Mouse (Mus musculus) skeletal muscle tissue, postnatal 0 days (tissue): Measurements from ENCODE around the gene Atp5h. TPM values are rescaled to one million over a fixed set of nuclear protein-coding genes. Genes with fewer than 3 reads are reported as not detected.

ENCODE experiments used
- microRNA-seq, 2 experiments: library from miRNA; unstranded; fragments of <30 nt; microRNA quantifications; one replicate each; pipeline ENCODE4; 2016
- polyA plus RNA-seq: library from polyadenylated mRNA; unstranded; fragments of >200 nt; fragmentation: Nextera tagmentation; extraction: Ambion mirVana; gene quantifications from 2 replicates; pipeline ENCODE4 v1.2.1, GENCODE M21; 2015

The Atp5h gene
- 1,386 and 1,505 TPM in 2 replicates for polyA plus RNA-seq

GRCm38 (mm10) chr11:115419531-115420237, at the start of gene Atp5h, which contains the start of gene Kctd2:
Gene Atp5h, minus strand, starts transcription at chr11:115419962.
Gene Kctd2, plus strand, starts transcription at chr11:115420128.

DNA sequence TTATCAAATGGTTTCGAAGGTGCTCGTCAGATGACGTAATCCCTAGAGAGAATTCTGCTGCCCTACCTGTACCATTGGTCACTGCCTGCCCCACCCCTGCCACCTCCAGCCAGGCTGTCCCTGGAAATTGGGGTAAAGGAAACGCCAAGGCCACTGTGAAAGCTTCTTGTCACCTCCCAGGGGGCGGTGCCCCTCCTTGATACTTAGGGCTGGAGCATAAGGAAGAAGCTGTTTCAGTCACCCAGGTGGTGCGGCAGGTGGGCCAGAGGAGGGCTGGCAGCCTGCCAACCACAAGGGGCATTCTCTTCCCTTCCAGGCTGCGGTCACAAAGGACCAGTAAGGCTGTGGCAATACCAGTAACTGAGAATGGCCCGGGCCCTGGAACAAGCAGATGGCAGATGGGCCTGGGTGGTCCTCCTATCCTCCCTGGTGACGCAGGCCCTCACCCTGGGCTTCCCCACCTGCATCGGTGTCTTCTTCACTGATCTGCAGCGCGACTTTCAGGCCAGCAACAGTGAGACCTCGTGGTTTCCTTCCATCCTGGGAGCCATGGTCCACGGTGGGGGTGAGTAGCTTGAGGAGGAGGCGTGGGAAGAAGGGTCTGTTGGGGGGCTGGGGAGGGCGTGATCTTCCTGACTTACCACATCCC, 42.6 kb upstream of the Atp5h start, which contains the start of gene Slc16a5:
Slc16a5 (plus strand) TSS at position 232 of the 649 bp plus-strand sequence.

GRCm38 (mm10) chr11:115439906-115440595, 20.3 kb upstream of the Atp5h start, which contains the start of gene Trim80:
Gene Trim80, plus strand, starts transcription at chr11:115440545.

DNA sequence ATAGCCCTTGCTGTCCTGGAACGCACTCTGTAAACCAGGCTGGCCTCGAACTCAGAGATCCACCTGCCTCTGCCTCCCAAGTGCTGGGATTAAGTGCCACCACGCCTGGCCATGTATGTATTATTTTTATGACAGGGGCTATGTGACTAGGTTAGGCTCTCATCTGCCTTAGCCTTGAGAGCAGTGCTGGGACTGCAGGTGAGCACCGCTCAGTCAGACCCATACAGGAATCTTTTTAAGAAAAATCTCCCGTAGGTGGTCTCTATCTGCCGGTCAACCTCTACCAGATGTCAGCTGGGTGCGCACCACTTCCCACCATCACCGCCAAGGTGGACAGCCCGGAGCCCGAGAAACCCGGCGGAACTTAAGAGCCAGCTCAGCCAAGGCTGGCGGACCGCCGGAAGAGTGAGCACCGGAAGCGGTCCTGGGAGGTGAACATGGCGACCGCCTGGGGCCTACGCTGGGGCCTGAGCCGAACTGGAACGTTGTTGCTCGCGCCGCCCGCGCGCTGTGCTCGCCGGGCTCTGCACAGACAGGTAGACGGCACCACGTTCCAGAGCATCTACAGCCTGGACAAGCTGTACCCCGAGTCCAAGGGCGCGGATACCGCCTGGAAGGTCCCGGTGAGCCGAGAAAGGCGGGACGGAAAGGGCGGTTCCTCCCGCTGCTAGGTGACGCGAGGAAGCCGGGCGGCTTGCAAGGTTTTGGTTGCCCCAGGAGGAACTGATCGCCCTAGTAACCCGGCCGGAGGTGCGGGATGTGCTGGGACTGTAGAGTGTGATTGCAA, 16.2 kb downstream of the Atp5h start, which contains the start of gene Mrpl58:
Mrpl58 (plus strand) TSS at position 415 of the 787 bp plus-strand sequence.

GRCm38 (mm10) chr11:115381743-115382539, 37.8 kb downstream of the Atp5h start, which contains the start of gene Cdr2l:
Gene Cdr2l, plus strand, starts transcription at chr11:115381916.

DNA sequence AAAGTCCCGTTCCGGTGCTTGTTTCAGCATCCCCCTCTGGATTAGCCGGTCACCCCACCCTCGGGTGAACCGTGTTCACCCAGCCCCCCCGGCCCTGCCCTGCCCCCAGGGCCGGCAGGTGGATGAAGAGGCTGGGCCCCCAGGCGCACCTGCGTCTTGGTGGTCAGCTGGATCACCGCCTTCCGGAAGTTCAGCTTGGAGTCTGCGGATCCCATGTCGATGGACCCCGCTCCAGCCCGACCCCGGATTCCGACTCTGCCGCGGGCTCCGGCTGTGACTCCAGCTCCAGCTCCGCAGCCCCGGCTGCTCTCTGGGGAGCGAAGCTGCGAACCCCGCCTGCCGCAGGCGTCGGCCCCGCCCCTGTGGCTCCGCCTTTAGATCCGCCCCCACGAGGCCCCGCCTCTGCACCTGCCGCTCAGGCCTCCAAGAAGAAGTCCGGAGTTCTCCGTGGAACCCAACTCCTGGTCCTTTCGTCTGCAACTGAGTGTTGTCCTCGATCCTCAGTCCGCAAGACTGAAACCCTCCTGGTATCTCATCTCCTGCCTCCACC, 52.3 kb downstream of the Atp5h start, which contains the start of gene Hid1:
Hid1 (minus strand) TSS at position 362 of the 550 bp plus-strand sequence.

Small RNA genes within 50 kb of the gene (microRNA-seq; reads per million reads assigned to microRNA genes)
- gene Mir3968: 0 to 0.10 reads per million in 2 experiments

Other genes starting within 250 kb of the Atp5h start
- 5.4 and 6.4 TPM in 2 replicates for gene Tmem104, start 232.5 kb downstream of the Atp5h start, polyA plus RNA-seq
- gene Nat9, start 232.1 kb downstream of the Atp5h start, polyA plus RNA-seq: 16.0 and 17.3 TPM in 2 replicates
- not detected in 2 replicates for gene Grin2c, start 152.7 kb downstream of the Atp5h start, polyA plus RNA-seq
- 4.2 and 6.4 TPM in 2 replicates for gene Fdxr, start 142.9 kb downstream of the Atp5h start, polyA plus RNA-seq
- 0.06 and 0.09 TPM in 2 replicates for gene Fads6, start 122.3 kb downstream of the Atp5h start, polyA plus RNA-seq
- gene Otop2, start 112.8 kb downstream of the Atp5h start, polyA plus RNA-seq: 0.18 and 0.31 TPM in 2 replicates
- gene Ush1g, start 97.9 kb downstream of the Atp5h start, polyA plus RNA-seq: not detected in 2 replicates
- gene Otop3, start 85.2 kb downstream of the Atp5h start, polyA plus RNA-seq: 0.24 TPM in 1 of 2 replicates, not detected in the other
- 5.1 and 5.5 TPM in 2 replicates for gene Hid1, start 52.2 kb downstream of the Atp5h start, polyA plus RNA-seq
- gene Cdr2l, start 38.0 kb downstream of the Atp5h start, polyA plus RNA-seq: 5.0 and 6.7 TPM in 2 replicates
- 125 TPM in 2 replicates for gene Mrpl58, start 16.2 kb downstream of the Atp5h start, polyA plus RNA-seq
- gene Kctd2, start 166 bp upstream of the Atp5h start, polyA plus RNA-seq: 8.6 and 9.3 TPM in 2 replicates
- not detected in 2 replicates for gene Trim80, start 20.6 kb upstream of the Atp5h start, polyA plus RNA-seq
- gene Slc16a5, start 42.5 kb upstream of the Atp5h start, polyA plus RNA-seq: 0.15 and 0.23 TPM in 2 replicates
- gene Armc7, start 55.7 kb upstream of the Atp5h start, polyA plus RNA-seq: 2.2 and 3.2 TPM in 2 replicates
- 27.5 and 42.0 TPM in 2 replicates for gene Nt5c, start 71.9 kb upstream of the Atp5h start, polyA plus RNA-seq
- 563 and 597 TPM in 2 replicates for gene Jpt1, start 94.4 kb upstream of the Atp5h start, polyA plus RNA-seq
- gene Sumo2, start 116.3 kb upstream of the Atp5h start, polyA plus RNA-seq: 392 and 414 TPM in 2 replicates
- 41.2 and 48.4 TPM in 2 replicates for gene Nup85, start 144.5 kb upstream of the Atp5h start, polyA plus RNA-seq
- gene Mrps7, start 184.0 kb upstream of the Atp5h start, polyA plus RNA-seq: 94.2 and 98.5 TPM in 2 replicates
- gene Gga3, start 184.1 kb upstream of the Atp5h start, polyA plus RNA-seq: 6.8 and 9.8 TPM in 2 replicates
- 30.1 and 42.9 TPM in 2 replicates for gene Mif4gd, start 193.0 kb upstream of the Atp5h start, polyA plus RNA-seq
- gene Slc25a19, start 208.3 kb upstream of the Atp5h start, polyA plus RNA-seq: 18.5 and 27.4 TPM in 2 replicates